Mouse (Mus musculus): ENCODE measurements at regions not wholly inside any gene's neighbourhood (a gene's known extent, or its start where the extent isn't known, plus 50 kb on each side); places are given as distances from the start of the nearest gene placed in this dataset.

- no peaks in the 10 kb centered on the region for H3K36me3 ChIP-seq (ENCODE audit: control insufficient read depth, insufficient read depth, low read length)
- no peak overlapping the region for H3K27ac ChIP-seq (ENCODE audit: insufficient read depth, low read length)
- DNase-seq (ENCODE audit: low read depth in 1 of 2, low spot score in 2 of 2) = no peak
- TF ChIP-seq CTCF (IDR thresholded peaks at IDR 0.05; ENCODE audit: extremely low read depth, insufficient read depth, insufficient read length, insufficient replicate concordance) = no peak
- TF ChIP-seq POLR2A (IDR thresholded peaks at IDR 0.05; ENCODE audit: low read depth, low read length) = no peak
- no peak overlapping the region for H3K4me3 ChIP-seq (ENCODE audit: extremely low read depth, insufficient read depth, insufficient read length)
- no peaks in the 10 kb centered on the region for H3K27me3 ChIP-seq (ENCODE audit: control insufficient read depth, insufficient read depth, low read length)
- 84% methylated on average over 3 of the region's 3 CpGs for WGBS
- H3K4me1 ChIP-seq (ENCODE audit: control insufficient read depth, insufficient read depth, insufficient read length) = no peaks in the 10 kb centered on the region
These were observed 176.9 kb upstream of the Bmp4 start for GRCm38 (mm10) chr14:46567411-46567780.

DNA sequence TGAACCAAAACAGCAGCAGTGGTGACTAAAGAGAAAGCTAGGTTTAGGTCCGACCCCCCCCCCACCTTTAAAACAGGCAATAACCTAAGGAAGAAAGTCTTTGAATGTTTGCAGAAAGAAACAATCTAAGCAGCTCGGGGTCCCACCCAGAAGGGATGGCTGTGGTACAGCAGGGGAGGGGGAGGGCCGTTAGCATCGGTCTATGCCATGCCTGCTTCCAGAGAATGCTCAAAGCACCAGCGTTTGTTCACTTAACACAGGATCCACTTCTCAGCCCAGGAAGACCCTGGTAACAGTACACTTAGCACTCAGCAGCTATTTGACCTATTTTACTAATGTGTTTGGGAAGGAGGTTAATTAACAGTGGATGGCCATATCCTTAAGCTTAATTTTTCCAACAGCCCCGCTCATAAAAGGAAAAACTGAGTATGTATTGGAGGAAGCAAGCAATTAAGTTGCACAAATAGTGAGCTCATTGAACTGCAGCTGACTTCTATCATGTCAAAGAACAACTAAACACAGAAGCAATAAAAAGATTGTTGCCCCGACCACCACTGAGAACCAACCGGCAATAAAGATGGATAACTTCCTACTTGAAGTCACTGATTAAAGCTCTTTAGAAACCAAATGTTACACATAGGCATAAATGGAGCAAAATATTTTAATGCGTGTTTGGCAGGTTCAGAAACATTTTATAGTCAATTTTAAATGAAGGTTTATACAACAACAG is 176.4 kb upstream of the Bmp4 start:
- TF ChIP-seq POLR2A (IDR thresholded peaks at IDR 0.05; ENCODE audit: low read depth, low read length) = no peak
- no peak for TF ChIP-seq CTCF (IDR thresholded peaks at IDR 0.05; ENCODE audit: extremely low read depth, insufficient read depth, insufficient read length, insufficient replicate concordance)
- 40% methylated on average over 9 of the region's 9 CpGs for WGBS
- DNase-seq (ENCODE audit: low read depth in 1 of 2, low spot score in 2 of 2) = no peak
- H3K27ac ChIP-seq (ENCODE audit: insufficient read depth, low read length) = no peak overlapping the region
- no peaks in the 10 kb centered on the region for H3K4me1 ChIP-seq (ENCODE audit: control insufficient read depth, insufficient read depth, insufficient read length)
- no peak overlapping the region for H3K4me3 ChIP-seq (ENCODE audit: extremely low read depth, insufficient read depth, insufficient read length)
- no peaks in the 10 kb centered on the region for H3K27me3 ChIP-seq (ENCODE audit: control insufficient read depth, insufficient read depth, low read length)
- H3K36me3 ChIP-seq (ENCODE audit: control insufficient read depth, insufficient read depth, low read length) = no peaks in the 10 kb centered on the region

DNA sequence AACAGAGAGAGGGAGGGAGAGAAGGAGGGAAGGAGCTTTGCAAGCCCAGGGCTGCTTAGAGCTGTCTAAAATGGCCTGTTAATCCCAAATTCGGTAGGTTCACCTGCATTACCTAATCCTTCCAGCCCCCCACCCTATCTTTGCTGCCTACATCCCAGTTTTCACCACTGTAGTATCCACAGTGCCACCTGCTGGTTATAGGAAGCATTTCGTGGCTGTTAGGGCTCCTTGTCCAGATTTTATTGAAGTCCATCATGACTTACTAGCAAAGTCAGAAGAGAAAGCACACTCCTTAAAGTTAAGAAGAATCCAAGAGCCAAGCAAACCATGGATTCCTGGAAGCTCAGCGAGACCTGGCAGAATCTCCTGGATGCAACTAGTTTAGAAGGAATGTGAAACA is 174.5 kb upstream of the Bmp4 start:
- TF ChIP-seq CTCF (IDR thresholded peaks at IDR 0.05; ENCODE audit: extremely low read depth, insufficient read depth, insufficient read length, insufficient replicate concordance) = no peak
- 18% methylated on average over 3 of the region's 3 CpGs for WGBS
- Histone ChIP-seq H3K27ac (ENCODE audit: insufficient read depth, low read length) (no peak overlapping the region), H3K36me3 (ENCODE audit: control insufficient read depth, insufficient read depth, low read length) (no peaks in the 10 kb centered on the region), H3K4me1 (ENCODE audit: control insufficient read depth, insufficient read depth, insufficient read length) (no peaks in the 10 kb centered on the region), H3K4me3 (ENCODE audit: extremely low read depth, insufficient read depth, insufficient read length) (no peak overlapping the region), H3K27me3 (ENCODE audit: control insufficient read depth, insufficient read depth, low read length) (no peaks in the 10 kb centered on the region)
- DNase-seq (ENCODE audit: low read depth in 1 of 2, low spot score in 2 of 2) = no peak

- H3K27me3 ChIP-seq (ENCODE audit: control insufficient read depth, insufficient read depth, low read length) = no peaks in the 10 kb centered on the region
- H3K36me3 ChIP-seq (ENCODE audit: control insufficient read depth, insufficient read depth, low read length) = no peaks in the 10 kb centered on the region
- no peak for DNase-seq (ENCODE audit: low read depth in 1 of 2, low spot score in 2 of 2)
- no peak overlapping the region for H3K4me3 ChIP-seq (ENCODE audit: extremely low read depth, insufficient read depth, insufficient read length)
- no peaks in the 10 kb centered on the region for H3K4me1 ChIP-seq (ENCODE audit: control insufficient read depth, insufficient read depth, insufficient read length)
- no peak overlapping the region for H3K27ac ChIP-seq (ENCODE audit: insufficient read depth, low read length)
- TF ChIP-seq POLR2A (IDR thresholded peaks at IDR 0.05; ENCODE audit: low read depth, low read length) (no peak), CTCF (IDR thresholded peaks at IDR 0.05; ENCODE audit: extremely low read depth, insufficient read depth, insufficient read length, insufficient replicate concordance) (no peak)
- 44% methylated on average over 5 of the region's 5 CpGs for WGBS
These were observed 171.5 kb upstream of the Bmp4 start for GRCm38 (mm10) chr14:46562016-46562415.

DNA sequence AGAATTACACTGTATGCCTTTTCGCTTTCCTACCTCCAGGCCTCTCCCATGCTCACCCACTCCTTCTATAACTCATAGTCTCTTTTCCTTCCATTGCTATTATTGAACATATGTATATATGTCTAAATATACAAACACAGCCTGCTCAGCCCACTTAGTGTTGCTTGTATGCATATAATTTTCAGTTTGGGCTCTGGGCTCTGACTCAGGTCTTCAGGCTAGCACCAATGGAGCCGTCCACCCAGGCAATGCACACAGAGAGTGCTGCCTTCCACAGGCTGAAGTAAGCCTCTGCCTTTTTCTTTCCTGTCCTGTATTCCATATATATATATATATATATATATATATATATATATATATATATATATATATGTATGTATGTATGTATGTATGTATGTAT is 162.8 kb upstream of the Bmp4 start:
- Histone ChIP-seq H3K36me3 (ENCODE audit: control insufficient read depth, insufficient read depth, low read length) (no peaks in the 10 kb centered on the region), H3K4me1 (ENCODE audit: control insufficient read depth, insufficient read depth, insufficient read length) (no peaks in the 10 kb centered on the region), H3K27ac (ENCODE audit: insufficient read depth, low read length) (no peak overlapping the region), H3K4me3 (ENCODE audit: extremely low read depth, insufficient read depth, insufficient read length) (no peak overlapping the region), H3K27me3 (ENCODE audit: control insufficient read depth, insufficient read depth, low read length) (no peaks in the 10 kb centered on the region)
- WGBS = 94% methylated on average over 2 of the region's 2 CpGs
- no peak for TF ChIP-seq CTCF (IDR thresholded peaks at IDR 0.05; ENCODE audit: extremely low read depth, insufficient read depth, insufficient read length, insufficient replicate concordance)
- no peak for TF ChIP-seq POLR2A (IDR thresholded peaks at IDR 0.05; ENCODE audit: low read depth, low read length)
- DNase-seq (ENCODE audit: low read depth in 1 of 2, low spot score in 2 of 2) = no peak

DNA sequence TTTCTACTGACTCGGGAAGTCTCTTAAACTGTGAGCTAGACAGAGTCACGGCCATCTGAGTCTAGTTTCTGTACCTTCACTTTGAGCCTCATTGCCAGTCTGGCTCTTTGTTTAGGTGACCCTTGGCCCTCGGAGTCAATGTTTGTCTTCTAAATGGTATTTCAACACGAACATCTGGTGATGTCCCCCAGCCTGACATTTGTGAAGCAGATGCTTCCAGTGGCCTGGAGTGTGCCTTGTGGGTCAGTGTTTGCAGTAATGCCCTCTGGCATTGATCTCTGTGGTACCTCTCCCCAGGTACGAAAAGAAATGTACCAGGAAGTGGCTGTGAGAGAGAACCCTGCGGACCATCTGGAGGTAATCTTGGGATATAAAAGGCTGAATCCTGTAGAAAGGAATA is 155.7 kb upstream of the Bmp4 start:
- 74% methylated on average over 6 of the region's 6 CpGs for WGBS
- TF ChIP-seq CTCF (IDR thresholded peaks at IDR 0.05; ENCODE audit: extremely low read depth, insufficient read depth, insufficient read length, insufficient replicate concordance) (no peak), POLR2A (IDR thresholded peaks at IDR 0.05; ENCODE audit: low read depth, low read length) (no peak)
- H3K4me1 ChIP-seq (ENCODE audit: control insufficient read depth, insufficient read depth, insufficient read length) = no peaks in the 10 kb centered on the region
- no peak overlapping the region for H3K4me3 ChIP-seq (ENCODE audit: extremely low read depth, insufficient read depth, insufficient read length)
- no peak overlapping the region for H3K27ac ChIP-seq (ENCODE audit: insufficient read depth, low read length)
- no peak for DNase-seq (ENCODE audit: low read depth in 1 of 2, low spot score in 2 of 2)
- no peaks in the 10 kb centered on the region for H3K27me3 ChIP-seq (ENCODE audit: control insufficient read depth, insufficient read depth, low read length)
- H3K36me3 ChIP-seq (ENCODE audit: control insufficient read depth, insufficient read depth, low read length) = no peaks in the 10 kb centered on the region

- 77% methylated on average over 6 of the region's 6 CpGs for WGBS
- H3K27me3 ChIP-seq (ENCODE audit: control insufficient read depth, insufficient read depth, low read length) = no peaks in the 10 kb centered on the region
- no peaks in the 10 kb centered on the region for H3K36me3 ChIP-seq (ENCODE audit: control insufficient read depth, insufficient read depth, low read length)
- H3K4me1 ChIP-seq (ENCODE audit: control insufficient read depth, insufficient read depth, insufficient read length) = no peaks in the 10 kb centered on the region
- no peak for DNase-seq (ENCODE audit: low read depth in 1 of 2, low spot score in 2 of 2)
- H3K4me3 ChIP-seq (ENCODE audit: extremely low read depth, insufficient read depth, insufficient read length) = no peak overlapping the region
- no peak overlapping the region for H3K27ac ChIP-seq (ENCODE audit: insufficient read depth, low read length)
- TF ChIP-seq CTCF (IDR thresholded peaks at IDR 0.05; ENCODE audit: extremely low read depth, insufficient read depth, insufficient read length, insufficient replicate concordance) = no peak
- TF ChIP-seq POLR2A (IDR thresholded peaks at IDR 0.05; ENCODE audit: low read depth, low read length) = no peak
These were observed 149.2 kb upstream of the Bmp4 start for GRCm38 (mm10) chr14:46539466-46540187.

Measured in spleen, adult 2 months (tissue).